Mouse (Mus musculus): Measurements from ENCODE around the gene Lypd5. TPM values are rescaled to one million over a fixed set of nuclear protein-coding genes. Genes with fewer than 3 reads are reported as not detected.
A peak's percentile ranks its signal among the peaks of the same experiment; 100 is the strongest.
"Not testable (repeated sequence)": the region's sequence is repeated elsewhere in the genome, so short reads cannot be mapped to it uniquely, and the experiment has no call there.

Lypd5 gene
- polyA plus RNA-seq, 1 experiment: not detected

DNA sequence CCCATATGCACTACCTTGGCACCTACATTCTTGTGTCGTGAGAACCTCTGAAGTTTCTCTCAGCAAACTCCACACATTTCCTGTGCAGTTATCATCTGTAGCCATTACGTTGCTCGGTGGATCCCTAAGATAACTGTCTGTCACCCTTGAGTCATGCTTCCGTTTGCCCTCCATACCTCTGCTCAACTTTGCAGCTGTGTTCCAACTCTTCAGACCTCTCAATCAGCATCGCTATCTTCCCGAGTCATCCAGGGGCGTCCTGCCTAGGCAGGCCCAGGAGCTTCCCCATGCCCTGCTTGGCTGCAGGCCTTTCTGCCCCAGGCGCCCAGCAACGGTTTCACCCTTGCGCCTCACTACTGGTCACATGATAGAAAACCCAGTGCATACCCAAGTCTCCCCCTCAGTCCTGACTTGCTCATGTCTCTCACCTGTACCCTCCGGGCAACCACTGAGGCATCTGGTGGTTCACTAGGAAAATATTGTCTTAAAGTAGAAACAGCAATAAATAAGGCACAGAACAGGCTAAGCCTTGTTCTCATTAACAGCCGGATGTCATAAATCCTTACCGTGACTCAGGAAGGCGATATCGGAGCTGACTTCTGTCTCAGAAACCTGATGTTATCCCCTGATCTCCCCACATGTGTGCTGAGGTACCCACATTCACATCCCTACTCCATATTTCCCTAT lies 45.6 kb downstream of the Lypd5 start:
- Histone ChIP-seq H3ac (ENCODE audit: control insufficient read depth, insufficient read length, low read depth) (peak overlapping the region; percentile 36), H3K79me3 (ENCODE audit: low read depth) (peaks cover 6% of the 10 kb centered on the region), H3K36me3 (ENCODE audit: control insufficient read depth, insufficient read depth) (no peaks in the 10 kb centered on the region), H3K79me2 (ENCODE audit: control insufficient read depth, insufficient read depth) (peaks cover 29% of the 10 kb centered on the region), H3K4me3 (ENCODE audit: insufficient read depth, poor library complexity, severe bottlenecking) (no peak overlapping the region), H3K27me3 (ENCODE audit: control insufficient read depth, insufficient read depth, insufficient read length) (no peaks in the 10 kb centered on the region)
- TF ChIP-seq USF1 (IDR thresholded peaks at IDR 0.05; ENCODE audit: low read depth) (peak; percentile 64), MAX (IDR thresholded peaks at IDR 0.05) (no peak), CEBPB (IDR thresholded peaks at IDR 0.05; ENCODE audit: low read depth) (no peak), CTCF (IDR thresholded peaks at IDR 0.05; ENCODE audit: control insufficient read depth, insufficient read depth, insufficient read length) (no peak), MYOG (IDR thresholded peaks at IDR 0.05; ENCODE audit: control insufficient read depth, extremely low read depth, insufficient read length) (no peak), FOSL1 (IDR thresholded peaks at IDR 0.05; ENCODE audit: insufficient read depth, low read length, poor library complexity, severe bottlenecking) (no peak), MYOD1 (IDR thresholded peaks at IDR 0.05; ENCODE audit: control insufficient read depth, insufficient read length, low read depth) (peak; percentile 55)

DNA sequence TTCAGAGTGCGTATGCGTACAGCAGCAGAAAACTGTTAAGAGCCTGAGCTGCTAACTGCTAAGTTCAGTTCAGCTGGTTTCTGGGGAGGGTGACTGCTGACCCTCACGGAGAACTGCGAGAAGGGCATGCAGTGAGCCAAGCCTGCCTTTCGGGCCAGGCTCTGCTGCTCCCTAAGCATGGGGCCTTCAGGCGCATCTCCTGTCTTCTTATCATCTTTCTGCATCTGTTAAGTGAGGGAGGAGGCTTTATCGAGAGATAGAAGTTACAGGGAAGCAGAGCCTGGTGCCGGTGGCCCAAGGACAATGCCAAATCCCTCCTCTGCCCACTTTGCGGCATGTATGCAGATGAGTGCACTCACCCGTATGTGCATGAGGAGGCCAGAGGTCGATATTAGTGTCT lies 47.8 kb downstream of the Lypd5 start:
- TF ChIP-seq USF1 (IDR thresholded peaks at IDR 0.05; ENCODE audit: low read depth) (no peak), CEBPB (IDR thresholded peaks at IDR 0.05; ENCODE audit: low read depth) (no peak), MAX (IDR thresholded peaks at IDR 0.05) (no peak), FOSL1 (IDR thresholded peaks at IDR 0.05; ENCODE audit: insufficient read depth, low read length, poor library complexity, severe bottlenecking) (no peak), MYOD1 (IDR thresholded peaks at IDR 0.05; ENCODE audit: control insufficient read depth, insufficient read length, low read depth) (no peak), CTCF (IDR thresholded peaks at IDR 0.05; ENCODE audit: control insufficient read depth, insufficient read depth, insufficient read length) (no peak), MYOG (IDR thresholded peaks at IDR 0.05; ENCODE audit: control insufficient read depth, extremely low read depth, insufficient read length) (no peak)
- H3K79me3 ChIP-seq (ENCODE audit: low read depth): peaks cover 10% of the 10 kb centered on the region
- no peaks in the 10 kb centered on the region for H3K36me3 ChIP-seq (ENCODE audit: control insufficient read depth, insufficient read depth)
- peaks cover 44% of the 10 kb centered on the region for H3K79me2 ChIP-seq (ENCODE audit: control insufficient read depth, insufficient read depth)
- no peak overlapping the region for H3K4me3 ChIP-seq (ENCODE audit: insufficient read depth, poor library complexity, severe bottlenecking)
- H3K27me3 ChIP-seq (ENCODE audit: control insufficient read depth, insufficient read depth, insufficient read length): no peaks in the 10 kb centered on the region
- no peak overlapping the region for H3ac ChIP-seq (ENCODE audit: control insufficient read depth, insufficient read length, low read depth)

DNA sequence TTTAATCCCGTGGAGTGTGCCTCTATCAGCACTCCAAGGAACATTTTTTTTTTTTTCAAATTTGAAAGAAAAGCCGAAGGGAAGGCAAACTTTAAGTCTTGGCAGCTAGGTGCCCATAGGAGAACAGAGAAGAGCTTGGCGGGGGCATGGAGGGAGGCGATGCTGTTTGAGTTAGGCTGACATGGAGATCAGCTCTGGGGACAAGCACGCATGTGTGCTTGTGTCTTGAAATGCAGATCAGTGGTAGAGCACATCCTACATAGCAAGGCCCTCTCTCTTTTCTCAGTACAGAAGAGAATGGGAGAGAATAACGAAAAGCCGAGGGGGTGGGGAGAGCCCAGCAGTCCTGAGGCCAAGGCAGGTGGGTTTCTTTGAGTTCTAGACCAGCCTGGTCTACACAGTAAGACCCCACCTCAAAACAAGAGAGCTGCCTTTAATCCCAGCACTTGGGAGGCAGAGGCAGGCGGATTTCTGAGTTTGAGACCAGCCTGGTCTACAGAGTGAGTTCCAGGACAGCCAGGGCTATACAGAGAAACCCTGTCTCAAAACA lies 49.4 kb downstream of the Lypd5 start:
- Histone ChIP-seq H3K4me3 (ENCODE audit: insufficient read depth, poor library complexity, severe bottlenecking) (no peak overlapping the region), H3ac (ENCODE audit: control insufficient read depth, insufficient read length, low read depth) (no peak overlapping the region), H3K79me3 (ENCODE audit: low read depth) (peaks cover 6% of the 10 kb centered on the region), H3K36me3 (ENCODE audit: control insufficient read depth, insufficient read depth) (no peaks in the 10 kb centered on the region), H3K27me3 (ENCODE audit: control insufficient read depth, insufficient read depth, insufficient read length) (no peaks in the 10 kb centered on the region), H3K79me2 (ENCODE audit: control insufficient read depth, insufficient read depth) (peaks cover 40% of the 10 kb centered on the region)
- TF ChIP-seq USF1 (IDR thresholded peaks at IDR 0.05; ENCODE audit: low read depth) (no peak), FOSL1 (IDR thresholded peaks at IDR 0.05; ENCODE audit: insufficient read depth, low read length, poor library complexity, severe bottlenecking) (no peak), MYOD1 (IDR thresholded peaks at IDR 0.05; ENCODE audit: control insufficient read depth, insufficient read length, low read depth) (no peak), MYOG (IDR thresholded peaks at IDR 0.05; ENCODE audit: control insufficient read depth, extremely low read depth, insufficient read length) (no peak), CTCF (IDR thresholded peaks at IDR 0.05; ENCODE audit: control insufficient read depth, insufficient read depth, insufficient read length) (no peak), MAX (IDR thresholded peaks at IDR 0.05) (no peak), CEBPB (IDR thresholded peaks at IDR 0.05; ENCODE audit: low read depth) (no peak)

DNA sequence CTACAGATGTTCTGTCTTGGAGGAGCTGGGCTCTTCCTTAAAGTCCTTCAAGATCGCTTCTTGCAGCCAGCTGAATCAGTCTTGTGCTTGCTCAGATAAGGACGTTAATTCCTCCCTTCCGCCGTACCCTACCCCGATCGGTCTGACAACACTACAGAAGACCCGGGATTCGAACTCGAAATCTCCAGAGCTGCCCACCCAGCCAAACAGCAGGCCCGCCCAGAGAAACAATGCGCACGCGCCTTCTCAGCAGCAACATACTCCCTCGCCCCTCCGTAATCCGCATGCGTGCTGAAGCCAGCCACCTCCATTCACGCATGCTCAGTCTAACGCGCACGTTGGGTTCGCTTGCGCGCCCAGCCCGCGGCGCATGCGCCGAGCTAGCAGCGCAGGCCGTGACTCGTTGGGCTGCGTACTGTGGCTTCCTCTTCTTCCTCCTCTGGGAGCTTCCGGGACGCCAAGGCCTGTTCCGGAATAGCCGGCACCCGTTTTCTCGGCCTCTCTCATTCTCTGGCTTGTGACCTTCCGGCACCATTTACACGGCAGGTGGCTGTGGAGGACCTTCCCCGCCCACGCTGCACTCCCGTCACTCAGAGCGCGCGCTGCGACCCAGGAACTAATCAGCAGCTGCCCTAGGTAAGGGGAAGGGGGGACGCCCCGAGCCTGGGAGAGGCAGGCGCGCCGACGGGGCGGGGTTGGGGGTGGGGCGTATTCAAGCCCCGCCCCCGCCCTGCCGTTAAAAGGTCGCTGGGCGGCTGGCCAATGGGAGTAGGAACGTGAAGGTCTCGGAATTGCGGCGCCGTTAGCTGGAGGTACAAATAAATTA lies 50.5 kb downstream of the Lypd5 start, which contains the start of gene Smg9:
Gene Smg9 (plus strand): TSS at position 364 of the 826 bp plus-strand sequence.
- TF ChIP-seq MYOD1 (IDR thresholded peaks at IDR 0.05; ENCODE audit: control insufficient read depth, insufficient read length, low read depth): no peak
- TF ChIP-seq MAX (IDR thresholded peaks at IDR 0.05): peak; percentile 40
- TF ChIP-seq FOSL1 (IDR thresholded peaks at IDR 0.05; ENCODE audit: insufficient read depth, low read length, poor library complexity, severe bottlenecking): no peak
- peaks cover 4% of the 10 kb centered on the region for H3K79me3 ChIP-seq (ENCODE audit: low read depth)
- no peaks in the 10 kb centered on the region for H3K36me3 ChIP-seq (ENCODE audit: control insufficient read depth, insufficient read depth)
- H3ac ChIP-seq (ENCODE audit: control insufficient read depth, insufficient read length, low read depth): peak within 1 kb of the TSS; percentile 86
- H3K79me2 ChIP-seq (ENCODE audit: control insufficient read depth, insufficient read depth): peaks cover 36% of the 10 kb centered on the region
- peak within 1 kb of the TSS; percentile 44 for H3K4me3 ChIP-seq (ENCODE audit: insufficient read depth, poor library complexity, severe bottlenecking)
- H3K27me3 ChIP-seq (ENCODE audit: control insufficient read depth, insufficient read depth, insufficient read length): no peaks in the 10 kb centered on the region

DNA sequence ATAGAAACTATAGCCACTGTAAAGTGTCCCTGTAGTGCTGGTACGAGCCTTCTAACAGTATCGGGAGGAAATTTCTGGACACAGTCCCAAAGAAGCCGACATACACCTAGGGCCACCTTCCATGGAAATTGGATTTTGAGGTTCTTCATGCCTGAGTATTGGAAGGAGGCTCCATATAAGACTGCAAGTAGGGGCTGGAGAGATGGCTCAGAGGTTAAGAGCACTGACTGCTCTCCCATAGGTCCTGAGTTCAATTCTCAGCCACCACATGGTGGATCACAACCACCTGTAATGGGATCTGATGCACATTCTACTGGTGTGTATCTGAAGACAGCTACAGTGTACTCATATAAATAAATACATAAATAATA lies 51.1 kb downstream of the Lypd5 start:
- TF ChIP-seq MYOD1 (IDR thresholded peaks at IDR 0.05; ENCODE audit: control insufficient read depth, insufficient read length, low read depth) (no peak), CTCF (IDR thresholded peaks at IDR 0.05; ENCODE audit: control insufficient read depth, insufficient read depth, insufficient read length) (no peak), USF1 (IDR thresholded peaks at IDR 0.05; ENCODE audit: low read depth) (no peak), MAX (IDR thresholded peaks at IDR 0.05) (no peak), CEBPB (IDR thresholded peaks at IDR 0.05; ENCODE audit: low read depth) (no peak), FOSL1 (IDR thresholded peaks at IDR 0.05; ENCODE audit: insufficient read depth, low read length, poor library complexity, severe bottlenecking) (no peak), MYOG (IDR thresholded peaks at IDR 0.05; ENCODE audit: control insufficient read depth, extremely low read depth, insufficient read length) (no peak)
- Histone ChIP-seq H3K4me3 (ENCODE audit: insufficient read depth, poor library complexity, severe bottlenecking) (peak overlapping the region; percentile 44), H3K27me3 (ENCODE audit: control insufficient read depth, insufficient read depth, insufficient read length) (no peaks in the 10 kb centered on the region), H3K79me2 (ENCODE audit: control insufficient read depth, insufficient read depth) (peaks cover 36% of the 10 kb centered on the region), H3K79me3 (ENCODE audit: low read depth) (peaks cover 4% of the 10 kb centered on the region), H3ac (ENCODE audit: control insufficient read depth, insufficient read length, low read depth) (peak overlapping the region; percentile 30), H3K36me3 (ENCODE audit: control insufficient read depth, insufficient read depth) (no peaks in the 10 kb centered on the region)

DNA sequence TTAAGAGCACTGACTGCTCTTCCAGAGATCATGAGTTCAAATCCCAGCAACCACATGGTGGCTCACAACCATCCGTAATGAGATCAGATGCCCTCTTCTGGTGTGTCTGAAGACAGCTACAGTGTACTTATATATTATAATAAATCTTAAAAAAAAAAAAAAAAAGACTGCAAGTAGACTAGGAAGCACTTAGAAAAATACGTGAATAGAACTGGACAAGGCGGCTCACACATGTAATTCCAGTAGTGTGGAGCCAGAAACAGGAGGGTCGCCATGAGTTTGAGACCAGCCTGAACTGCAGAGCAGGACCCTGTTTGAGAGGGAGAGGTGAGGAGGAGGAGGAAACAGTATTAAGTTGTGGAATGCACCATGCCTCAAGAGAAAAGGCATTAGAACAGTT lies 51.5 kb downstream of the Lypd5 start:
- H3K27me3 ChIP-seq (ENCODE audit: control insufficient read depth, insufficient read depth, insufficient read length); H3K36me3 ChIP-seq (ENCODE audit: control insufficient read depth, insufficient read depth); H3K79me3 ChIP-seq (ENCODE audit: low read depth); H3K4me3 ChIP-seq (ENCODE audit: insufficient read depth, poor library complexity, severe bottlenecking); H3ac ChIP-seq (ENCODE audit: control insufficient read depth, insufficient read length, low read depth): not testable (repeated sequence)
- peaks cover 36% of the 10 kb centered on the region for H3K79me2 ChIP-seq (ENCODE audit: control insufficient read depth, insufficient read depth)

Data from C2C12 (cell line).